Mouse (Mus musculus) neural tube, embryonic 14.5 days (tissue): ENCODE results near the gene Tmem94. TPM values are rescaled to one million over a fixed set of nuclear protein-coding genes. Genes with fewer than 3 reads are reported as not detected.

Experiments
- microRNA-seq: library from miRNA; unstranded; fragments of <30 nt; microRNA quantifications from one replicate; pipeline ENCODE4, GENCODE M21; 2016
- polyA plus RNA-seq: library from polyadenylated mRNA; unstranded; fragments of >200 nt; fragmentation: Nextera tagmentation; extraction: Ambion mirVana; gene quantifications from 2 replicates; pipeline ENCODE4 v1.2.1, GENCODE M21; 2014

Tmem94 gene
- polyA plus RNA-seq, 1 experiment from 2014 or later: 17.0 TPM

Small RNAs within 50 kb of the gene (microRNA-seq; reads per million reads assigned to microRNA genes)
- gene Mir5621: not detected

Other genes starting within 250 kb of the Tmem94 start
- gene Sumo2, start 229.2 kb upstream of the Tmem94 start, polyA plus RNA-seq: 994 and 1,036 TPM in 2 replicates
- gene Nup85, start 201.0 kb upstream of the Tmem94 start, polyA plus RNA-seq: 98.2 and 98.9 TPM in 2 replicates
- 76.5 and 79.0 TPM in 2 replicates for gene Mrps7, start 161.5 kb upstream of the Tmem94 start, polyA plus RNA-seq
- 35.2 and 43.1 TPM in 2 replicates for gene Gga3, start 161.4 kb upstream of the Tmem94 start, polyA plus RNA-seq
- 11.0 and 12.3 TPM in 2 replicates for gene Mif4gd, start 152.5 kb upstream of the Tmem94 start, polyA plus RNA-seq
- gene Slc25a19, start 137.1 kb upstream of the Tmem94 start, polyA plus RNA-seq: 45.3 and 53.0 TPM in 2 replicates
- 115 and 126 TPM in 2 replicates for gene Grb2, start 56.8 kb upstream of the Tmem94 start, polyA plus RNA-seq
- gene Caskin2, start 48.2 kb downstream of the Tmem94 start, polyA plus RNA-seq: 9.5 and 13.1 TPM in 2 replicates
- 16.8 and 17.0 TPM in 2 replicates for gene Tsen54, start 49.3 kb downstream of the Tmem94 start, polyA plus RNA-seq
- 0.50 and 0.80 TPM in 2 replicates for gene Llgl2, start 58.6 kb downstream of the Tmem94 start, polyA plus RNA-seq
- gene Myo15b, start 93.0 kb downstream of the Tmem94 start, polyA plus RNA-seq: 0.28 and 0.35 TPM in 2 replicates
- gene Smim5, start 134.5 kb downstream of the Tmem94 start, polyA plus RNA-seq: 1.6 and 1.8 TPM in 2 replicates
- 0.43 and 0.64 TPM in 2 replicates for gene Smim6, start 146.6 kb downstream of the Tmem94 start, polyA plus RNA-seq
- 40.1 and 45.5 TPM in 2 replicates for gene Sap30bp, start 167.8 kb downstream of the Tmem94 start, polyA plus RNA-seq
- 15.3 and 19.9 TPM in 2 replicates for gene Recql5, start 168.0 kb downstream of the Tmem94 start, polyA plus RNA-seq
- 1.6 and 2.3 TPM in 2 replicates for gene Itgb4, start 209.3 kb downstream of the Tmem94 start, polyA plus RNA-seq
- gene Galk1, start 247.3 kb downstream of the Tmem94 start, polyA plus RNA-seq: 45.0 and 53.6 TPM in 2 replicates